Comparison of ENCODE assay signal across 8 mouse cellular contexts in genomic region chr5:135077564-135078481, GRCm38 (mm10). TPM values are rescaled to one million over a fixed set of nuclear protein-coding genes. Genes with fewer than 3 reads are reported as not detected.
DNase-seq lines count a peak whose midpoint lies in the region; ATAC-seq and TF ChIP-seq lines count a peak whose summit lies in the region.

Gene Vps37d, minus strand, starts transcription at chr5:135078266.

- peaks cover 29% of the 10 kb centered on the region for H3K4me1 ChIP-seq in G1E (ENCODE audit: insufficient read depth, low read depth, low read length)
- peaks cover 5% of the 10 kb centered on the region; the same call in 1 of the 2 replicates for H3K4me1 ChIP-seq in forebrain, postnatal 0 days (ENCODE audit: insufficient read depth)
- peaks cover 11% of the 10 kb centered on the region for H3K4me1 ChIP-seq in lung, embryonic 16.5 days (replicated peaks; ENCODE audit: control insufficient read depth, insufficient read depth, low read length)

- ATAC-seq in G1E (ENCODE audit: extremely low read depth, insufficient number of reproducible peaks, low FRiP score, poor library complexity, severe bottlenecking): peak; percentile 34; the same call in 1 of the 2 replicates
- peak; percentile 89 for ATAC-seq in forebrain, postnatal 0 days
- peak; percentile 56 to 69; a peak in 2 of 4 replicates for ATAC-seq in hematopoietic stem cell, adult 5-6 weeks (replicated peaks in 1 of 2; ENCODE audit: insufficient read depth in 1 of 2, low FRiP score in 2 of 2, low TSS enrichment in 1 of 2, low read depth in 1 of 2, poor library complexity in 2 of 2, severe bottlenecking in 2 of 2)
- peak; percentile 89 for ATAC-seq in lung, embryonic 16.5 days (ENCODE audit: low read depth)

- H3K9me3 ChIP-seq in G1E (replicated peaks): no peaks in the 10 kb centered on the region
- no peaks in the 10 kb centered on the region for H3K9me3 ChIP-seq in forebrain, postnatal 0 days (ENCODE audit: low read length)
- no peaks in the 10 kb centered on the region for H3K9me3 ChIP-seq in lung, embryonic 16.5 days (ENCODE audit: control insufficient read depth, low read length)

- H3K9ac ChIP-seq in forebrain, postnatal 0 days: peak within 1 kb of the TSS; percentile 98
- H3K9ac ChIP-seq in lung, embryonic 16.5 days (ENCODE audit: low read length): peak within 1 kb of the TSS; percentile 98

- no peaks in the 10 kb centered on the region for H3K36me3 ChIP-seq in G1E (replicated peaks)
- peaks cover 23% of the 10 kb centered on the region for H3K36me3 ChIP-seq in forebrain, postnatal 0 days (ENCODE audit: insufficient read depth)
- no peaks in the 10 kb centered on the region for H3K36me3 ChIP-seq in lung, embryonic 16.5 days (ENCODE audit: control insufficient read depth, insufficient read depth, low read length)

- peaks cover 46% of the 10 kb centered on the region for H3K27me3 ChIP-seq in G1E (ENCODE audit: insufficient read depth, low read length)
- H3K27me3 ChIP-seq in forebrain, postnatal 0 days (ENCODE audit: insufficient read depth, low read length): no peaks in the 10 kb centered on the region
- H3K27me3 ChIP-seq in lung, embryonic 16.5 days (ENCODE audit: control insufficient read depth, insufficient read depth, low read depth, low read length): no peaks in the 10 kb centered on the region

- 0 out of 2 replicates have a peak, but pooled peaks have one; percentile 14 for TF ChIP-seq CTCF in G1E (IDR thresholded peaks at IDR 0.05; ENCODE audit: low read depth, low read length)
- TF ChIP-seq CTCF in forebrain, postnatal 0 days (IDR thresholded peaks at IDR 0.05; ENCODE audit: low read depth): peak; percentile 85

- peak; percentile 69 for DNase-seq in G1E (ENCODE audit: low spot score)
- DNase-seq in cerebellum, adult 18-20 months: peak; percentile 91 to 99
- peak; percentile 95 for DNase-seq in forebrain, postnatal 0 days
- peak; percentile 75 for DNase-seq in layer of hippocampus, adult 9-10 months (ENCODE audit: low spot score)
- DNase-seq in ovary, postnatal 10 days (ENCODE audit: low spot score): peak; percentile 95
- peak; percentile 66 to 93 for DNase-seq in thymus, postnatal 10 days (ENCODE audit: low spot score in 2 of 2)

- H3K4me3 ChIP-seq in G1E (ENCODE audit: low read depth, low read length): peak within 1 kb of the TSS; percentile 68
- H3K4me3 ChIP-seq in forebrain, postnatal 0 days (ENCODE audit: low read depth, low read length): peak within 1 kb of the TSS; percentile 97
- H3K4me3 ChIP-seq in lung, embryonic 16.5 days (ENCODE audit: low read length): peak within 1 kb of the TSS; percentile 73

- peak within 1 kb of the TSS; percentile 66 for H3K4me2 ChIP-seq in forebrain, postnatal 0 days (ENCODE audit: low read depth)
- H3K4me2 ChIP-seq in lung, embryonic 16.5 days (ENCODE audit: low read depth, low read length): peak within 1 kb of the TSS; percentile 77

- H3K27ac ChIP-seq in forebrain, postnatal 0 days (ENCODE audit: low read depth, low read length): peak within 1 kb of the TSS; percentile 93
- H3K27ac ChIP-seq in lung, embryonic 16.5 days (ENCODE audit: low read length): peak within 1 kb of the TSS; percentile 64

- WGBS in forebrain, postnatal 0 days: 1% methylated on average over 64 of the region's 83 CpGs
- WGBS in lung, embryonic 16.5 days: 0% methylated on average over 60 of the region's 83 CpGs

RNA-seq across cellular contexts. Expression of gene Vps37d, which starts in this region (rescaled TPM):
- not detected in 2 replicates for total RNA-seq in G1E (2014; fragmentation: Nextera tagmentation)
- not detected in 2 replicates for total RNA-seq in G1E (2017)
- polyA plus RNA-seq in G1E (2012): 0.41 and 0.72 TPM in 2 replicates
- total RNA-seq in forebrain, postnatal 0 days (2014; rRNA removed): 71.1 and 74.8 TPM in 2 replicates
- 31.1 and 34.2 TPM in 2 replicates for polyA plus RNA-seq in forebrain, postnatal 0 days (2015; fragmentation: Nextera tagmentation; extraction: Ambion mirVana)
- 0.50 and 1.6 TPM in 2 replicates for total RNA-seq in hematopoietic stem cell, adult 5-6 weeks (2017)
- polyA plus RNA-seq in lung, embryonic 16.5 days (2015; fragmentation: Nextera tagmentation; extraction: Ambion mirVana): 4.2 and 5.3 TPM in 2 replicates

Comparison
In these comparisons a context has a peak if more than half of its experiments do, and no peak if none do; other contexts are left out.
1. Peak in every context shown above with its lines: DNase-seq, ATAC-seq, H3K4me3 ChIP-seq and H3K27ac ChIP-seq.
2. RNA of gene Vps37d (total RNA-seq): 71.1 to 74.8 TPM in forebrain, postnatal 0 days; 0.50 to 1.6 TPM in hematopoietic stem cell, adult 5-6 weeks and not detected in G1E; every median in the first group is over 10 times any median in the second.
3. Peak in DNase-seq, ATAC-seq and H3K4me3 ChIP-seq in G1E; RNA of the gene not detected or under 1 TPM.
4. ATAC-seq: peak in every context shown above with its lines; median percentile 89 in forebrain, postnatal 0 days; 89 in lung, embryonic 16.5 days; 62 in hematopoietic stem cell, adult 5-6 weeks; 34 in G1E.